Mouse (Mus musculus) adrenal gland, adult 2 months (tissue): ENCODE data around the gene Grk3. TPM values are rescaled to one million over a fixed set of nuclear protein-coding genes. Genes with fewer than 3 reads are reported as not detected.

Experiments
- DNase-seq: peaks from one replicate; pipeline ENCODE4 v3.0.0; 2021
- polyA plus RNA-seq: library from polyadenylated mRNA; depleted of rRNA; stranded (reverse); fragments of >200 nt; gene quantifications from 2 replicates; pipeline ENCODE4 v1.2.3, GENCODE M21; 2012
- total RNA-seq, 2 experiments: library from RNA; stranded (reverse); gene quantifications; 2 replicates each; pipeline ENCODE4 v1.2.3; 2021

The Grk3 gene
- total and polyA plus RNA-seq, 3 experiments, result 8.7 to 22.5 (median 20.6) TPM

- DNase-seq, result peak; percentile 16
Observed at GRCm38 (mm10) chr5:112936632-112937031, 79.0 kb downstream of the Grk3 start.

GRCm38 (mm10) chr5:112935436-112935835 is 80.2 kb downstream of the Grk3 start:
- DNase-seq, result no peak

GRCm38 (mm10) chr5:112932878-112933567 is 82.6 kb downstream of the Grk3 start:
- DNase-seq, result no peak

GRCm38 (mm10) chr5:112931901-112932300 is 83.7 kb downstream of the Grk3 start:
- no peak for DNase-seq

GRCm38 (mm10) chr5:112928201-112928881 is 87.2 kb downstream of the Grk3 start:
- DNase-seq, result no peak

GRCm38 (mm10) chr5:112925422-112925821 is 90.2 kb downstream of the Grk3 start:
- no peak for DNase-seq

- DNase-seq, result no peak
Observed at GRCm38 (mm10) chr5:112924806-112925205, 90.8 kb downstream of the Grk3 start.

- no peak for DNase-seq
Observed at GRCm38 (mm10) chr5:112923841-112924240, 91.8 kb downstream of the Grk3 start.

GRCm38 (mm10) chr5:112921914-112922313 is 93.7 kb downstream of the Grk3 start:
- DNase-seq, result no peak

GRCm38 (mm10) chr5:112910381-112910780 is 105.2 kb downstream of the Grk3 start:
- DNase-seq, result no peak

- peak; percentile 43 for DNase-seq
Observed at GRCm38 (mm10) chr5:112908169-112908614, 107.4 kb downstream of the Grk3 start.

GRCm38 (mm10) chr5:112907504-112907903 is 108.1 kb downstream of the Grk3 start:
- no peak for DNase-seq

- no peak for DNase-seq
Observed at GRCm38 (mm10) chr5:112895674-112896654, 119.6 kb downstream of the Grk3 start, which contains the start of gene Myo18b. Gene Myo18b, minus strand, starts transcription at chr5:112896362.

GRCm38 (mm10) chr5:112893462-112894060 is 122.0 kb downstream of the Grk3 start:
- no peak for DNase-seq

GRCm38 (mm10) chr5:112892411-112892810 is 123.2 kb downstream of the Grk3 start:
- no peak for DNase-seq

- DNase-seq, result no peak
Observed at GRCm38 (mm10) chr5:112888651-112889050, 126.9 kb downstream of the Grk3 start.

- peak; percentile 84 for DNase-seq
Observed at GRCm38 (mm10) chr5:112886687-112887491, 128.7 kb downstream of the Grk3 start.

- DNase-seq, result no peak
Observed at GRCm38 (mm10) chr5:112877391-112878115, 138.0 kb downstream of the Grk3 start.

GRCm38 (mm10) chr5:112876846-112877390 is 138.7 kb downstream of the Grk3 start:
- DNase-seq, result peak; percentile 47

- no peak for DNase-seq
Observed at GRCm38 (mm10) chr5:112872999-112873398, 142.6 kb downstream of the Grk3 start.
